Mouse (Mus musculus) left cerebral cortex, postnatal 14 days (tissue): Measurements from ENCODE around the gene Btg1. TPM values are rescaled to one million over a fixed set of nuclear protein-coding genes. Genes with fewer than 3 reads are reported as not detected.
A peak's percentile ranks its signal among the peaks of the same experiment; 100 is the strongest.

ENCODE experiments used
- DNase-seq, 2 experiments: peaks; one replicate each; pipeline ENCODE4 v3.0.0; 2021 to 2022; ENCODE audit warnings: low spot score in 2 of 2, mixed read lengths in 1 of 2
- intact Hi-C: fragments of 180-260 bp; cut with DNase I; formaldehyde crosslinking; loops from one replicate; pipeline ENCODE4 v1.15.1; 2025
- total RNA-seq, 2 experiments: library from RNA; stranded (reverse); gene quantifications; 2 replicates each; pipeline ENCODE4 v1.2.3; 2021

Btg1 gene
- total RNA-seq, 2 experiments from 2014 or later: 34.6 to 36.9 TPM

DNA sequence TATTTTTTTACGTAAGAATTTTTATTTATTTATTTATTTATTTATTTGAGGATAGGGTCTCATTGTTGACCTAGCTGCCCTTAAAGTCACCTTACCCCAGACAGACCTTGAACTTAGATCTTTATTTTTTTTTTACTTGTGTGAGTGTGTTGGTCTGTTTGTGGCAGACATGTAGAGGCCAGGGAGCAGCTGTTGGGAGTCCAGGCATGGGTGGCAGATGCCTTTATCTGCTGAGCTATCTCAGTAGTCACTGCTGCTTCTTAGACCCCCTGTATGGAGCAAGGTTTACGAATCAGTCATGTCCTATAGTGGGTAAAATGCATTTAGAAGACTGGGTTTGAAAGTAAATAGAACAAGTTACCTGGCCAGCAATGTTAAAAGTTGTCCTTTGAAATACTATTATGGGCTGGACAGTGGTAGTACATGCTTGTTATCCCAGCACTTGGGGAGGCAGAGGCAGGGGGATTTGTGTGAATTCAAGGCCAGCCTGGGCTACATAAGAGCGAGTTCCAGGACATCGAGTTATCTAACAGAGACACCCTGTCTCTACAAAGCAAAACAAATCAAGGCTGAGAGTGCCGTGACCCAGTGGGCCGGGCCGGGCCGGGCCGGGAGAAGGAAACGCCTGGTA is 9.4 kb downstream of the Btg1 start:
- DNase-seq: no peak
- intact Hi-C loops: loop anchor here (10.0 kb wide), 1 partner anchor 449 kb away; no protein-coding TSS in a partner anchor

DNA sequence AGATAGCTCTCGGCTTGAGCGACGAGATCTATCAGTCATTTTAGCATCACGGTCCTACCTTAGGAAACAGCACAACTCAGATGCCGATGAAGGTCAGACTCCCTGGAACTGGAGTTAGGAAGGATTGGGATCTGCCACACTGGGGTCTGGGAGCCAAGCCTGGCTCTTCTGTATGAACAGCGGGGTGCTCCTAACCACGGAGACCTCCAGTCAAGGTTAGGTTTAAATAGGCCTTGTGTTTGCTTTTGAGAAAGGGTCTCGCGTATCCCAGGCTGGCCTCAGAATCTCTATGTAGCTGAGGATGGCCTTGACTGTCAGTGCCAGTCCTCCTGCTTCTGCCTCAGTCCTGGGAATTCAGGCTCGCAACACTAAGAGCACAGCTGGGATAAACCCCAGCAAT is 10.5 kb downstream of the Btg1 start:
- intact Hi-C loops: loop anchor here (10.0 kb wide), 1 partner anchor 447 kb away; no protein-coding TSS in a partner anchor
- DNase-seq: no peak

DNA sequence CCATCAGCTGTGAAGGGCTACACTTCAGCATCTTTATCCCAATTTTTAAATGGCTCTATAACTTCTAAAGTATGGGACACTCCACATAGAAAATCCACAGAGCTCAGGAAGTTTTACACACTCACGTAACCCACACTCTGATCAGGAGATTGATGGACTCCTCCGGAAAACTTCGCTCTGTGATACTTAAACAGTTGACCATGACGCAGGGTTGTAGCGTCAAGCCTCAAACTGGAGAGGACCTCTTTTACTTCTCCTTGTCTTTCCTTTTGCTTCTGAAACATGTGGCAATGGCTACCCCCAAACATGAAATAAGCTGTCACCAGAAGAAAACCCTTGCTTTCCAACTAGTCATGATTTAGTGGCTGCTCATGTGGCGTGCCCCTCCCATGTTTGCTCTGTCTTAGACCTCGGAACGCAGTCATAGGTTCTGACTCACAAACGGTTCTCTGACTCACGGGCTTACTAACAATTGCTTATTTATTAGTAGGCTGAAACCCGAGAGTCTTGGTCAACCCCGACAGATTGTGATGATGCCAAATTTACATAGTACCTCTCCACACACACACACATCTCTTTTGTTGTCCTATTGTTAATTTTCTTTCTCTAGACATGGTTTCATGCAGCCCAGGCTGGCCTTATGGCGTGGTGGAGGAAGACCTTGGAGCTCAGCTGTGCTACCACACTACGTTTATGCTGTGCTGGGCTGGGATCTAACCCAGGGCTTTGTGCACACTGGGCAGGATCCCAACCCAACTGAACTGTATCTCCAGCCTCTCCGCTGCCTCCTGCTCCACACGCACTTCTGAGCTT is 11.5 kb downstream of the Btg1 start:
- DNase-seq: no peak
- intact Hi-C loops: loop anchor here (10.0 kb wide), 1 partner anchor 446 kb away; no protein-coding TSS in a partner anchor

DNA sequence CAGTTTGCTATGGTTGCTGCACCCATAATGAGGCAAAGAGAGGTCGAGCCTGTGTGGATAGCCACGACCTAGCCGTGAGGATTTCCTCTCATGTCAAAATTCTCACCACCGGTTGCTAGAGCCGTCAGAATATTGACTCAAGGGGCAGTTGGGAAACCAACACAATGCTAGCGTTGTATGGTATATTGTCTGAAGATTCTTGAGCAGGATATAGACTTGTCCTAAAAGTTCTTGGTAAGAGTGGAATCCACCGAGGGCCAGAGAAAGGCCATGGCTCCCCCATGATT is 12.1 kb downstream of the Btg1 start:
- no peak for DNase-seq
- intact Hi-C loops: loop anchor here (10.0 kb wide), 1 partner anchor 446 kb away; no protein-coding TSS in a partner anchor

DNA sequence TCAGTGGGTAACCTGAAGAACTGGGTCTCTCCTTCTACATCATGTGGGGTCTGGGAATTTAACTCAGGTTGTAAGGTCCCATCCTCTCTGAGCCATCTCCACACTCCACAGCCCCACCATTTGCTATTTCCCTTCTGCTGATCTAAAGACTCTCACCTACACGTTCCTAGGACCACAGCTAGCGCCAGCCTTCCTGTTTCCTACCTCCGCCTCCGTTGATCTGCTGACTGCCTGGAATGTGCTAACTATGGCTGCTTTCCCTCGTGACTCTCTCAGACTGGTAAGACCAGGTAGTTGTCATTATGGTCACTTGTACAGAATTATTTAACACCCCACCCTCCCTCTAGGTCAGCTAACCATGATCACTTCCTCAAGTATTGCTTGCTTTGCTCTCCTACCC is 13.3 kb downstream of the Btg1 start:
- no peak for DNase-seq
- intact Hi-C loops: no loop called here

DNA sequence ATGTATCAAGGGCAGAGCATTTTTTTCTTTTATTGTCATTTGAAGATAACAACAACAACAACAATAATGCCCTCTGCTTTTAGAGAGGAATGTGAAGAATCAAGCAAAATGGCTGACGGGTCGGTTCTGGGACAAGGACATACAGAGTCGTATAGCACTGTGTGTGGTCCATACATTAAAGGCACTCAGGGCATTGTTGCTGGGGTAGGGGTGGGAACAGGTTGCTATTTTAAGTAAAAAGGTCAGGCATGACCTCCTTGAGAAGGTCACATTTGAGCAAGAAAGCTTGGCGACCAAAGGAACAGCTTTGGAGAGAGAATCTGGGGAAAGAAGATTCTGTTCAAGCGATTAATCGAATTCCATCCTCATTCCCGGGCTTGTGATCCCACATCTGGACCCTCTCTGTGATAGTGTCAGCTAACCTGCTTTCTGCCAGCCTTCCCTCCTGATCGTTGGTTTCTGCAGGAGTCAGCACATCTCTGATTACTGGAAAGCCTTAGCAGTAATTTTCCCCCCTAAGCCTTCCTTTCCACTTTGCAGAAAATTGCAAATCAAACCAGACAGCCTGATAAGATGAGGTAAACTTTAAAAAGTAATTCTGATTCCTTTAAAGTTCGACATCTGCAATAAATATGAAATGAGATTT is 14.4 kb downstream of the Btg1 start:
- no peak for DNase-seq
- intact Hi-C loops: no loop called here

DNA sequence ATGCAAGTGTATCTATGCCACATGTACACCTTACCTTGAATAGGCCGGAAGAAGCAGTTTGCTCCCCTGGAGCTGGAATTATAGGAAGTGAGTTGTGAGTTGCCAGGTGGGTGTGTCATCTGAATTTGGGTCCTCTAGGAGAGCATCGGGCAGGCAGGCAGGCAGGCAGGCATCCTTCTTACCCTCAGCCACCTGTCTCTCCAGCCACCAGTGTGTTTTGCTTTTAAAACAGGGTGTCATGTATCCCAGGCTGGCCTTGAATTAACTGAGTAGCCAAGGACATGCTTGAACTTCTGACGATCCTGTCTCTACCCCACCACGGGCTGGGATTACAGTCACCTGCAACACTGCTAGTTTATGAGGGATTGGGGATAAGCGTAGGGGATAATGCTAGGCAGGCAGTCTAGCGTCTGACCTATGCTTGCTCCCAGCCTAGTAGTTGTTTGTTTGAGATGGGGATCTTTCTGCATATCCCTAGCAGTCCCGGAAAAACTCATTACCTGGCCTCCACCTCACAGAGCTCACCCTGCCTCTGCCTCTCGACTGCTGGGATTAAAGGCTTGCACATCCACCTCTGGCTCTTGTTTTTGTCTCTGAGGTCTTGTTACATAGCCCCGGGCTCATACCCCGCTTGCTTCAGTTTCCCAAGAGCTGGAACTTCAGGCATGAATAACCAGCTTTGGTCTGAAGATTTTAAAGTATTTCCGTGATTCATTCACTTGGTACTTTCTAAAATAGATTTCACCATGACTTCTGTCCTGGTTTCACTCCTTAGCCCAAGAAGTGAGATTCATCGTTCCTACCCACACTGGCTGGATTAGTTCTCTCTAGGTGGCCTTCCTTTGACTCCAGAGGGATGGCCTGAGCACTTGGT is 15.7 kb downstream of the Btg1 start:
- no peak for DNase-seq
- intact Hi-C loops: no loop called here

DNA sequence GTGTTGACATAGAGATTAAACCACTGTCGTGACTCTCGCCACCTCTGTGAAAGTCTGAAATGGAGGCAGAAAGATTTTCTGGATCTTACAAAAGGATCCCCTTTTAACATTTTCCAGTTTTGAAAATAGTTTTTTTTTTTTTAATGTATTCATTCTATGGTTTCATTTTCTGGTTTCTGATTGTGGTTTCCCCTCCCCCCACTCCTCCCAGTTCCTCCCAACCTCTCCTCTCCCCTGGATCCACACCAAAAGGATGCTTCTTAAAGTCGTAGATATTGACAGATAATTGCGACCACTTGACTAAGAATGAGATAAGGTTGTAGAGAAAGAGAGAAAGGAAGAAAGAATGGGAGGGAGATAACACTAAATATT is 16.3 kb downstream of the Btg1 start:
- intact Hi-C loops: no loop called here
- DNase-seq: no peak

DNA sequence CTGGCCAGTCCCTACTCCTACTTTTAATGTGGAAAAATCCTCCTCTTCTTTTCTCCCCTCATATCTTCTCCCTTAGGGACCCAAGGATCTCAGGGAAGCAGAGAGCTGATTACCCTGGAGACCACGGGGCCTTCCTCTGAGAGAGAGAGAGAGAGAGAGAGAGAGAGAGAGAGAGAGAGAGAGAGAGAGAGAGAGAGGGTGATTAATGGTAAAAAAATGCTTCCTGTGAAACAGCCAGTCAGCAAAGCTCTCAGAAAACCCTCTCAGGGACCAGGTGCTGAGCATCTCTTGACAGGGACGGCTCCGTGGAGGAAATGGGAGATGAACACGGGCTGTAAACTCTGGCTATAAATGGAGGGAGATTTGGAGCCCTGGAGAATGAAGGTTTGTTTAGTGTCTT is 18.7 kb downstream of the Btg1 start:
- no peak for DNase-seq
- intact Hi-C loops: no loop called here

DNA sequence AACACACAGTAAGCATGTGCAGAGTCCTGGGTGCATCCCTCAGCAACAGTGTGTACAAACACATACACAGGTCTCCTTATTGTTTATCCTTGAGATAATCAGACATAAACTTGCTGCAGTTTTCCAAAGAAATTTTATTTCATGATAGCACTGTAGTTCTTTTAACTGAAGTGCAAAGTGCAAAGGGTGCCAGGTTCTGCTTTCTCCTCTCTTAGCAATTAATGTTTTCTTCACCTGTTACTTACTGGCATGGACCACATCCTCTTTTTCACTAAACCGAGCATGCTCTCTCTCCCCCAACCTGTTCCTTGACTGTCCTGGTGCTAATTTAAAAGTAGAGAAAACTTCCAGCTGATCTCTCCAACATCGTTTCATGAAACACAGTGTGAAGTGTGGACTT is 21.7 kb downstream of the Btg1 start:
- DNase-seq: no peak
- intact Hi-C loops: no loop called here

DNA sequence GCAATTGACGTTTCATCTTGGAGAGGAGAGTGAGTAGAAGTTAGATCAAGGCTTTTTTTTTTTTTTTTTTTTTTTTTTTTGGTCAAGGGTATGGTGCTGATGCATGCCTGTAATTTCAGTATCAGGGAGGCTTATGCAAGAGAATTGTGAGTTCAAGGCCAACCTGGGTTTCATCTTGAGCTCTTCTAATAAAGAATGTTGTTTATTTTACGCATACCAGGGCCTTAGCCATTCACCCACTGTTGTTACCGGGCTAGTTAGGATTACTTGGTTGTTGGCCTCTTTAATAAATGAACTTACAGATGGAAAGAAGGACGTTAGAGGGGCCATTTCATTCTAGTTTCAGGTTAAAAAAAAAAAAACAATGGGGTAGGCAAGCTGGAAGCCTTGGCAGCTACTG is 25.2 kb downstream of the Btg1 start:
- intact Hi-C loops: no loop called here
- DNase-seq: no peak

DNA sequence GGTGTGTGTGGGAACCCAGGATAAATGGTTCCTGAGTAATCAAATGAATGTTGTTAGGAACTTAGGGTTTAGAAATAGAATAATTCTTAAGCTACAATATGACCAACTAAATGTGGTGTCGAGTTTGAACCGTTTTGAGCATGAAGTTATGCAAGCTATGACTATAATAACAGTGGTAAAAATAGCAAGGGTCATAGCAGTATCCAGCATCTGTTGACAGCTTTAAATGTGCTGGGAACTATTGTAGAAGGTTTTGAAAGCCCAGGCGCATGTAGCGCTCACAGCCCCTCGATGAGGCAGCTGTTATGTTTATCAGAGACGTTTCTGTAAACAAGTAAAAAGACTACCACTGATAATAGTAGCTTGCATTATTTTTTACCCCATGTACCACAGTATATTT is 25.9 kb downstream of the Btg1 start:
- DNase-seq: no peak
- intact Hi-C loops: no loop called here

DNA sequence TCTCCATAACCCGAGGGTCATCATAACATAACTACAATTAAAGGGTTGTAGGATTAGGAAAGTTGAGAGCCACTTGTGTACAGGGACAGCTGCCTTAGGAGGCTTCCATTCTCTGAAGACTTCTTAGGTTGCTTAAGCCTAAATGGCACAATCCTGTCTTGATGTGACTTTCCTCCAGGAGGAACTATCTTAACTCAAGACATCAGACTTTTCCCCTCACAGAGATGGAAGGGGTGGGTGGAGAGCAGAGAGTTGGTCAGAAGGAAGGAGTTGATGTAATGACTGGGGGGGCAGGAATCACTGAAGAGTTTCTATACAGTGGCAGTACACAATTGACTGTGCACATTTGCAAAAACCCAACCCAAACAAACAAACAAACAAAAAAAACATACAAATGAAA is 28.4 kb downstream of the Btg1 start:
- no peak for DNase-seq
- intact Hi-C loops: no loop called here

DNA sequence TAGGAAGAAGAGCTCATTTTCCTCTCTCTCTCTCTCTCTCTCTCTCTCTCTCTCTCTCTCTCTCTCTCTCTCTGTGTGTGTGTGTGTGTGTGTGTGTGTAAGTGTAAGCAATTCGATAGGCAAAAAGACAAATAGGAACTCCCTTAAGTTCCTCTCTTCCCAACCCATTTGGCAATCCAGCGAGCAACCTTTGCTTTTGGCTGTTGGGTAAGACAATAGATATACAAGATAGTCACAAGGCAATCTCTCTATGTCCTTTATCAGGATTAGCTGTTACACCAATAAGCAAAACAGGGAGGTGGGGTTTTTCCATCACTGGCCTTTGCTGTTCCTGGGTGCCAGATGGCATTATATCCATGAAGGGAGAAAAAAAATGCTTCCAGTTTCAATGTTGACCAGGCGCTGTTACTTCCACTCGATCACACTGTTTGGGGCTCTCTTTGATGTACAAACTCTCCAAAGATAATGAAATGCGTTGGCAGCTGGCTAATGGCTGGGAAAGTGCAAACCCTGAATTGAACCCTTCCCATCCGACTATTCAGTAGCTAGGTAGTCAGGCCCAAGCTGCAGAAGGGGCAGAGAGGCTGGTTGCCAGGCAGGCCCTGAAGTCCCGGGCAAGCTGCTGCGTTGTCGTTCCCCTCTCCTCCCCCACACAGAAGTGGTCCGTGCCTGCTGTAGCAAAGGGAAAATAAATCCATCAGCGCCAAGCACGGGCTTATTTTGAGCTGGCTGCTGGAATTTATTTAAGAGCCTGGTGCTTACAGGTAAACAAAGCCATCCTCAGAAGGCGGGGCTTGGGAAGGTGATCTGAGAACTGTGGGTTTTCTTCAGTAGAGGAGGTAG is 29.4 kb downstream of the Btg1 start:
- peak; percentile 46 to 57 for DNase-seq
- intact Hi-C loops: no loop called here

DNA sequence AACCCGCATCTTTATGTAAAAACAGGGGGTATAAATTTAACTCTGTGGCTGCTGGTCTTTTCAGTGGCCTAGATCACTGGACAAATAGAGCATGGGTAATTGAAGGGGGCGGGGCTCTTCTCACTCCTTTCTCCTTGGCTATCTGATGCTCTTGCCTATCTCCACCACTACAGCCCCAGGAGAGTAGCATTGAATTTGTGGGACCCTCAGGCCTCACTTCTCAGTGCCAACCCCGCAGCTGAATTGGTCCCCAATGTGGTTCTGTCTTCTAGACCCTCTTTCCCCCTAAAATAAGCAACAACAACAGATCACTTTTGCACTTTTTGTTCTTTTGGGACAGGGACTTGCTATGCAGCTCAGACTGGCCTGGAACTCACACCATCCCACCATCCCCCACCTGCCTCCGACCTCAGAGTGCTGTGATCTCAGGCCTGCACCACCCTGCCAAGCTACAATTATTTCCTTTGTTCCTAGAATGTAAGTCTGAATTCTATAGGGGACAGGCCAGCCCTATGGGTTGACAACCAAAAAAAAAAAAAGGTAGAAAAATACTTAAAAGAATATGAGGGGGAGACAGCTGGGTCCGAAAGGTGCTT is 30.2 kb downstream of the Btg1 start:
- DNase-seq: no peak
- intact Hi-C loops: no loop called here

DNA sequence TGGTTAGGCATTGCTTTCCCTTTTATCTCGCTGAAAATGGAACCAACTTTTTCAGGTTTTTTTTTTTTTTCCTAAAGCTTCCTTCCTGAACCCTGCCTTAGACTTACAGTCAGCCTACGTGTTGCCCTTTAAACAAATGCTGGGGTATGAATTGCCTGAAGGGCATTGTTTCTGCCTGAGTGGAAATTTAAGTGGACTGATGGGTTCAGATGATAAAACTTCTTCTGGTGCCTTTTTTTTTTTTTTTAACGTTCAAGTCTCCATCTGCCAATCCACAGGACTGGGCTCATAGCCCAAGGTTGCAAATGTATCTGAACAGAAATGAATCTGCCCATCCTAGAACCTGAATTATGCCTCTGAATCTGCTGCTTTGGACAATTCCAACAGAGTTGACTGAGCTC is 31.4 kb downstream of the Btg1 start:
- no peak for DNase-seq
- intact Hi-C loops: no loop called here

DNA sequence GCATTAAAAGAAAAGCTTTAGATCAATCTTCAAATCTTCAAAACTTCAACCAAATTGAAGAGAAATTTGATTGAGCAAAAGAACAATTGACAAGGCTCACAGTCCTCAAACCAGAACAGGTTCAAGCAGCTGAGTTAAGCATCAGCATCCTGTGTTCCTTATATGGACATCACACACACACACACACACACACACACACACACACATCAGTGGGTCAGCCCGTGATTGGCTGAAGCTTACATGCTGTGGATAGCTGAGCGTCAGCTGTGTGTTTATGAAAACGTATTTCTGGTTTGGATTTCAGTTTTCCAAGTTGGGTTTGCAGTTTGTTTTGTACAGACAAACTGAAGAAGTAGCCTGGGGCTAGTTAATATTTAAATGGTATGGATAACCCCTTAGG is 32.7 kb downstream of the Btg1 start:
- intact Hi-C loops: no loop called here
- no peak for DNase-seq

DNA sequence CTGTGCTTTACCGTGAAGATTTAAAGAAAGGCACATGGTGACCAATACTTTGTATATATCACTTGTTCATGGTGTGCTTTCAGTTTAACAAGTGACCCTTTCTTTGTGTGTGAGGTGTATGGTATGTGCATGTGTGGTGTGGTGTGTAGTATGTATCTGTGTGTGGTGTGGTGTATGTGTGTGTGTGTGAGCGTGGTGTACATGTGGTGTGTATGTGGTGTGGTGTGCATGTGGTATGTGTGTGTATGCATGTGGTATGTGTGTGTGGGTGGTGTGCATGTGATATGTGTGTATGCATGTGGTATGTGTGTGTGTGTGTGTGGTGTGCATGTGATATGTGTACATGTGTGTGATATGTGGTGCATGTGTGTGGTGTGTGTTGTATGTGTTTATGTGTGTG is 35.6 kb downstream of the Btg1 start:
- intact Hi-C loops: no loop called here
- DNase-seq: no peak

DNA sequence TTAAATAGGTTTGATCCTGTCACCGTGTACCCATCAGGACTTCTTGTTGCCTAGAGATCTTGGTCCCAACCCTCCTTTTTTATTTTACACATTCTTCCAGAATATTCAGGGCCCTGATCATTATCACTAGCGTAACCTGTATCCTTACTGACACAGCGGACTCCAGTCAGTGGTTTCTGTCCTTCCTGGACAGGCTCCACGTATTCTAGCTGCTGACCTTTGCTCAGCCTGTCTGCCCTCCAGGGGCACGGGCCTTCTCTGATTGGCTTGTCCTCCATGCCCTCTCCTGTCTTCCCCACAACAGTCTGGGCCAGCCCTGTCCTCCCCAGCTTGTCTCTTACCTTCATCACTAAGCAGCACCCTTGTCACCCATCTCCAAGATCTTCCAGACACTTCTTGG is 36.2 kb downstream of the Btg1 start:
- DNase-seq: no peak
- intact Hi-C loops: no loop called here
